Mouse (Mus musculus): ENCODE results near the gene Rgn. TPM values are rescaled to one million over a fixed set of nuclear protein-coding genes. Genes with fewer than 3 reads are reported as not detected.

The Rgn gene
- not detected in 2 replicates for polyA plus RNA-seq (2012)

DNA sequence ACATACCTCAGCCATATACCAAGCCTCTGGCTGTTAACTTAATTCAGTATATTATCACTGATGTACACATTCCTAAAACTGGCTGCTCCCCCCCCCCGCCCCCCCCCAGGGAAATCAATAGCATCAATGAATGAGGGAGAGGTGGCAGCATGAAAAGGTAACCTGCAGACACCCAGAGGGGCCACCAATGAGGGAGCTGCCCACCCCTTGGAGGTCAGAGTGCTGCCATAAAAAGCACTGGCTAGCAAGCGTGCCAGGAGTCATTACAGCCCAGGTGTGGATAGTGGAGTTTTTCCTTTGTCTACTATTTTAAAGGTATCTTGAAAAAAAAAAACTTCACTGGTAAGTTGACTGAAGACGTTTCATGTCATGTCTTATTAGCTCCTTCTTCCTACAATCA, at the start of gene Rgn:
Gene Rgn, plus strand, starts transcription at position 256 of the 400 bp plus-strand sequence.
- TF ChIP-seq GATA1 (IDR thresholded peaks at IDR 0.05; ENCODE audit: low read length), result no peak

DNA sequence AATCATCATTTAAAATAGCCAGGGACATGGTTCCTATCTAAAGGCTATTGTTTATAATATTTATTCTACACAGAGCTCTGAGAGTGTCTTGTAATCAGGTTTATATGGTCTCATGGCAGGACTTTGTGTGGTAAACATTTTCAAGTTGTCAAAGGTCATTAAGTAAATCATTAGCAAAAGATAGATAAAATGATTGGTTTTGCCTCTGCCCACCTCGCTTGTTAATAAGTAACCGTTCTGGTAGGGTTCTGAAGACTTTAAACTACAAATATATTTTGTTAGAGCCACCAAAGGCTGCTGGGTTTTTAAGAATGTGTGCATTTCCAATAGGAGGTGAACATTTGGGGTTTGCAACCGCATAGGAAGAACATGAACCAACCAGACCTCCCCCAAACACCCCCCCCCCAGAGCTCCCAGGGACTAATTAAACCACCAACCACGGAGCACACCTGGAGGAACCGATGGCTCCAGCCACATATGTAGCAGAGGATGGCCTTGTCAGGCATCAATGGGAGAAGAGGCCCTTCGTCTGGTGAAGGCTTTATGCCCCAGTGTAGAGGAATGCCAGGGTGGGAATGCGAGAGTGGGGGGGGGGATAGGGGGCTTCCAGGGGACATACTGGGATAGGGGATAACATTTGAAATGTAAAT, 29.2 kb upstream of the Rgn start:
- no peak for TF ChIP-seq GATA1 (IDR thresholded peaks at IDR 0.05; ENCODE audit: low read length)

DNA sequence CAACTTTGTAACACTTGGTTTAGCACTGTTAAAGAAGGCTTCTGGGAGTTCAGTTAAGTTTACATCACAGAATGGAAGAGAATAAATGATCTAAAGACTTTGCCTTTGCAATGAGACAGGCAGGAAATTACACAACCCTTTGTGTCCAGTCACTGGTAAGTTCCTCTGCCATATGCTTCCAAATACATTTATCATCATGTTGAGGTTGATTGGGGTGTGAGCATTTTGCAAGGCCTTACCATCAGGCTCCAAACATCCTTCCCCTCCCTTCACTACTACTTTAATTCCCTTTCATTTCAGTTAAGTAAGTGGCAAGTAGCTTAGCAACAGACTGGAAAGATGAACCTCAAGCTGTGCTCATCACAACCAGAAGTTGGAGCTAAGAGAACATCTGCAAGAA, 28.0 kb upstream of the Rgn start:
- TF ChIP-seq GATA1 (IDR thresholded peaks at IDR 0.05; ENCODE audit: low read length), result no peak

DNA sequence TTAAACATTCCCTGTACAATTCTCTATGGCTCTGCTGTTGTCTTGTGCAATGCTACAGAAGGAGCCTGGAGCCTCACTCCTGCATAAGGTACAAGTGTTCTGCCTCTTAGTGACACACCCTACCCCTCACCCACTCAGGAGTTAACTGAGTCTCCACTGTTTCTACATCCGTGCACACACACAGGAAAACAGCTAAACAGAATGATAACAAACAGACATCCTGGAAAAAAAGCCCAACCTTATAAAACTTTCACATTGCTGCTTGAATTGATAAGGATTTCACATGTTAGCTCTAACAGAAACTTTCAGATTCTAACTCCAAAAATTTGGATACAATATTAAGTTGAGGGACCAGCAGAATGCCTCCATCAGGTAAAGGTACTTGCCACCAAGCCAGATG, 17.0 kb upstream of the Rgn start:
- no peak for TF ChIP-seq GATA1 (IDR thresholded peaks at IDR 0.05; ENCODE audit: low read length)

DNA sequence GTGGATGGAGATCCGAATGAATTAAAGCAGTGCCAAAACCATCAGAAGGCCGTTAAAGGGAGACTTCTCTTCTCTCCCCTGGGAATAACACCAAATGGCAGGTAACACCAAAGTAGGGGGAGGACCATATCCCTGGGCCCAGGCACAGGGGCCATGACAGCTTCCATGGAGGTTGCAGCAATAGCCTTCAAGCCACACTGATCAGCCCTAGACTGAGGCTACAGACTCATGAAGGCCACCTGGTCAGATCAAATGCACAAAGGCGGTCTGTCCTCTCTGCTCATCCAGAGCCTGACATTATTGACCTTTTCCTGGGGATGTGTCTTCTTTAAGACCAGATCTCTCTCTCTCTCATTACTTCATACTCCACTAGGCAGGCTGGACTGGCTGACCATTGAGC, 5.7 kb upstream of the Rgn start:
- no peak for TF ChIP-seq GATA1 (IDR thresholded peaks at IDR 0.05; ENCODE audit: low read length)

DNA sequence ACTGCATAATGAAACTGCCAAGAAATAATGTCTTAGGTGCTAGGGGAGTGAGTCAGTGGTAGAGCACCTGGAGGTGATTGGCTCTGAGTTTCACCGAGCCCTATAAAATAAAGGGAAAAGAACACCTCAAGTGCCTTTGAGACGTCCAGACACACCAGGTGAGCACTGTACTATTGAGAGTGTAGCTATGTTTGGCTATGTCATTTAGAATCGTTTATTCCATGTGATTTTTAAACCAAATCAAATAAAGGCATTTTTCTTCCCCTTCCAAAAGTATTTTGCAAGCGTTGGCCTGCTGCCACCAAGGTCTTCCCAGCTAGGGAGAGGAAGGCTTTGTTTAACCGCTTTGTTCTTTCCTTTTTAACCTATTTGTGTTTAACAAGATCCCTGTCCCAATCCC, 2.0 kb upstream of the Rgn start:
- TF ChIP-seq GATA1 (IDR thresholded peaks at IDR 0.05; ENCODE audit: low read length), result no peak

DNA sequence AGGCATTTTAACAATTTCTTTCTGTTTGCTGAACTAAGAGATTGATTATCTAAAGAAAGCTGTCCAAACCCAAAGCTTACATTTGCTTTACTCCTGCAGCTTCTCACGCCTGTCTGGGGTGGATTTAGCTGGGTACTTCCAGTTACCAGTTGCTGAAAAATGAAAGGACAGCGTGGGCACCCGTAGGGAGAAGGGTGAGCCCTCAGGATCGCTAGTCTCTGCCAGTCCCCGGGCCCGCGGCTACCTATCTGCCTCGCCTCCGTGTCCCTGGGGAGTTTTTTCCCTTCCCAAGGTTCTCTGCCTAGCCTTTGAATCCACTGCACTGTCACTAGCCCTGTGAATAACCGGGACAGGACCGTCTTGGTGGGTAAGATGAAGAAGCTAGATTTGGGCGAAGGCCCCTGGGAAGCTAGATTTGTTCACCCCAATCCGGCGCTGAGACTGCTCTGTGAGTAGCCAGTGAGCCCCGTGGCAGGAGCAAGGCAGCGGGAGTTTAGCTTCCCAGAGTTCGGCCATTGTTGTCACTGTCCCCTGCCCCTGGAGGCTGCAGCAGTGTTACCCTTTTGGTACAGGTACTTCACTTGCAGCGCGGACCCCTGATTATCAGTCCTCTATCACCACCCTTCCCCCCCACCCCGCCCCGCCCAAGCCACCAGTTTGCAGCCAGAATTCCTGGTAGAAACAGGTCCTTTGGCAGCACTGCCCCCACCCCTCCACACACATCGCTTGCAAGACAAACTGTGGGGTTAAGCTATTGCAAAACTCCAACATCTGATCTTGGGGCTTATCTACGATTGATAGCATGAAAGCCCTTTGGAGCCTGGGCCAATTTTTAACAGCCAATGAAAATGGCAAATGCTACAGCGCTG, 1.3 kb upstream of the Rgn start:
- TF ChIP-seq GATA1 (IDR thresholded peaks at IDR 0.05; ENCODE audit: low read length), result no peak

DNA sequence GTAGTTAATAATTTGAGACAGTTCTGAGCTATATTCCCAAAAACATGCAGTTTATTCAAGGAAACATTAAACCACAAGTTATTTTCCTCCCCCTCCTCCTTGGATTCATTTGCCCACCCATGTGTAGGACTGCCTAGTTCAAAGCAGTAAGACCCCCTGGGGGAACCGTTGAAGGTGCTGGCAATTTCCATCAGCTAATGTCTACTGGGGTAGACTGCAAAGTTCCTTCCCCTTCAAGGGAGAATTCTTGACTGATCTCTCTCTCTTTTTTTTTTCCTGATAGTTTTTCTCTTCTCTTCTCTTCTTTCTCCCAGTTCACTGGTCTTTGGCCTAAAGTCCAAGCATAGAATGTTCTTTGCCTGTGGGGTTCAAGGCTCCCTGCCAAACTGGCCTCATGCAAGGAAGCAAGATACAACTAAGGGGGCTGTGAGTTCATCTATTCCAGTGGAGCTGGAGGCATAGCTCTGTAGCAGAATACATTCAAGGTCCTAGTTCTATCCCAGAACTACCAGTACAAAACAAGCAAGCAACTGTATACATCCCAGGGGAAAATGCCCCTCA, 627 bp upstream of the Rgn start:
- no peak for TF ChIP-seq GATA1 (IDR thresholded peaks at IDR 0.05; ENCODE audit: low read length)

DNA sequence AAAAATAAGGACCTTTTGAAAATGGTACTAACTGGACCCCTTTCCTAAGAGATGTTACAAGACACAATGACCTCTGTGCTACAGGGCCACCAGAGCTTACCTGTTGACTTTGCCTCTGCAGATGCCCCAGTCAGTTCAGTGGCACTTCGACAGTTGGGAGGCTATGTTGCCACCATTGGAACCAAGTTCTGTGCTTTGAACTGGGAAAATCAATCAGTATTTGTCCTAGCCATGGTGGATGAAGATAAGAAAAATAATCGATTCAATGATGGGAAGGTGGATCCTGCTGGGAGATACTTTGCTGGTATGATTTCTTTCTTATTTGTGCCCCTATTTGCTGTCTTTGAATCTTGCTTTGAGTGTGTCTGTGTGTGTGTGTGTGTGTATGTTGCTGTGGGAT, 2.6 kb downstream of the Rgn start:
- no peak for TF ChIP-seq GATA1 (IDR thresholded peaks at IDR 0.05; ENCODE audit: low read length)

DNA sequence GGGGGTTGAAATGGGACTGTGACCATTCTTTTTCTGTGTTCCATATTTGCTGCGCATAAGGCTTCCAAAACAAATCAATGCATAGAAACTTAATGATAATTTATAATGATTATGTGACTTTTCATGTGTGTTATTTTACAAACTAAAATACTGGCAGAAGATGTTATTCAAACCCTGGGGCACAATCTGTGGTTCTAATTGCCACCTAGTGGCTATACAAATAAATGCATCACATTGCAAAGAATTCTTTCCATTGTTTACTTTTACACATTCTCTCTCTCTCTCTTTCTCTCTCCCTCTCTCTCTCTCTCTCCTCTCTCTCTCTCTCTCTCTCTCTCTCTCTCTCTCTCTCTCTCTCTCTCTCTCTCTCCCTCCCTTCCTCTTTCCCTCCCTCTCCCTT, 12.3 kb downstream of the Rgn start:
- no peak for TF ChIP-seq GATA1 (IDR thresholded peaks at IDR 0.05; ENCODE audit: low read length)

DNA sequence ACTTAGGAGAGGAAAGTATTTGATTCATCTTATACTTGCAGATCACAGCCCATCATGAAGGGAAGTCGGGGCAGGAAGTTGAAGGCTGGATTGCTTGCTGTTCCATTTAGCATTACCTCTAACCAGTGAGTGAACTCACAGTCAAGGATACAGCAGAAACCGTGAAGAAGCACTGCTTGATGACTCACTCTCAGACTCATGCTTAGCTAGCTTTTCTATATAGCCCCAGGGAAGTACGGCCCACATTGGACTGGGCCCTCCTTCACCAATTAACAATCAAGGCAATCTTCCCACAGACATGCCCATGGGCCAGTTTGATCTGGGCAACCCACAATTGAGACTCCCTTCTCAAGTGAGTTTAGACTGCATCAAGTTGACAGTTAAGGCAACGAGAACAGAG, 14.4 kb downstream of the Rgn start:
- no peak for TF ChIP-seq GATA1 (IDR thresholded peaks at IDR 0.05; ENCODE audit: low read length)

DNA sequence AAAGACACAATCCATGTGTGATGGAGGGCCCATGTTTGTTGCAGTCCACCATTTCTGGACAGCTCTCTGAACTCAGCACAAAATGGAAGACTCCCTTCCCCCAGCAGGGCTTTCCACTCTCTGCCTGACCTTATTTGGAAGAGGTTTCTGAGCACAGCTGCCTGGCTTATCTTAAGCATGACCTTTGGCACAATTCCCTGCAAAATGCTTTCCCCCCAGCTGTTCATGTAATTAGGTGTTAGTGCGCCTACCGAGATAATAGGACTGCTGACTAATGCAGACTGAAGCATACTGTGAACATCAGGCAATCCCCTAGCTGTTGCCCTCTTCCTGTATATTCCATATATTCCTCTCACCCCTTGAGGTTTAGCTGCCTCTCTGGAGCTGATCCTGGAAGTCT, 21.4 kb downstream of the Rgn start:
- peak; percentile 27 for TF ChIP-seq GATA1 (IDR thresholded peaks at IDR 0.05; ENCODE audit: low read length)

DNA sequence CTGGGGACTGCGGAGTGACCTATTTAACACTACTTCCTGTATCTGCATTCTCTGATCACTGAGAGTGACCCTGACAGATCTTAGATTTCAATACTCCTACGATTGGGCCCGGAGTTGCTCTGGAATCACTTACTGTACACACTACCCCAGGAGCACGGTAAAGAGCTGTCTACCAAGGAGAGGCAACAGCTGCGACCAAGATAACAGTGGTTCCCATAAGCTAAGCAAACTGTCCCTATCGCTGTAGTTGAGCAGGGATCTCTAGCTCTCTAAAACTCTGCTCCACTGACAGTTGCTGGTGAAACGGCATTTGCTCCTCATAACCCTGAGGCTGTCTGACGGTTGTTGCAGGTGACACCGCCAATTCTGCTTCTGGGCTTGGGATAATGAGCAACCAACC, 23.1 kb downstream of the Rgn start:
- TF ChIP-seq GATA1 (IDR thresholded peaks at IDR 0.05; ENCODE audit: low read length), result no peak

DNA sequence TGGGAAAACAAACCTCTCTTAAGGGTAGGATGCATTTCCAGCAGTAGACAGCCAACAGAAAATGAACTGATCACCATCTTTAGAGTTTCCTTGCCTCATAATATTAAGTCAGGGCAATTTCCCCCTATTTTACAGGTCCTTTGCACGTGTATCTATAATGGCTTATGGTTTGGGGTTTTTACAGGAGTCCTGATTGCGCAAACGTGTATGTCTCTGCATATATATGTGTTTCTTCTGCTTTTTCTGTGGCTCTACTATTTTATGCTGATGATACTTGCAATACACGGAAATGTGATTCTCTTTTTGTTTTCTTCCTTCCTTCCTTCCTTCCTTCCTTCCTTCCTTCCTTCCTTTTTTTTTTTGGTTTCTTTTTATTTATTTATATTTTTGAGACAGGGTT, 24.3 kb downstream of the Rgn start:
- TF ChIP-seq GATA1 (IDR thresholded peaks at IDR 0.05; ENCODE audit: low read length), result no peak

DNA sequence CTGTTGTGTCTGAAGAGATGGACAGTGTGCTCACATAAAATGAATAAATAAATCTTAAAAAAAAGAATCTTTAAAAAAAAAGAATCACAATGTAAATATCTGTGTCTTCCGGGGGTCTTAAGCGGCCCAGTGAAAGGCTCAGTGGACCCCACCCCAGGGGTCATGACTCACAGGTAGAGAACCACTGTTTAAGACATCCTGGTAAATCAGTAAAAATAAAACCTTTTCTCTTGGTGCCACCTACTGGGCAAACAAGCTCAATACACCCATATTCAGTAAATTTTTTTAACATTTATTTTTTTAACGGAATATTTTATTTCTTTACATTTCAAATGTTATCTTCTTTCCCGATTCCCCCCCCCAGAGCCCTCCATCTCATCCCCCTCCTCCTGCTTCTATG, 38.4 kb downstream of the Rgn start:
- no peak for TF ChIP-seq GATA1 (IDR thresholded peaks at IDR 0.05; ENCODE audit: low read length)

DNA sequence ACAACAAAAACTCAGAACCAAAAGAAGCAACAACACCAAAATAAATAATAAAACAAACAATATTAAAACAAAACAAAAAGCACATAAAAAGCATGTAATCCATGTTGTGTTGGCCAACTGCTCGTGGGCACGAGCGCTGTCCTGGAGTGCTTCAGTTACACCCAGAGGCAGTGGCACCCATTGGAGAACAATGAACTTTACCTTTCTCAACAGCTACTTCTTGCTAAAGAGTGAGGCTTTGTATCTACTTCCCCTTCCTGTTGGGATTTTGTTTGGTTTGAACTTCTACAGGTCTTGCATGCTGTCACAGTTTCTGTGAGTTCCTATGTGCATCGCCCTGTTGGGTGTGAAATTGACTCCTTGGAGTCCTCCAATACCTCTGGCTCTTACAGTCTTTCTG, 58.9 kb downstream of the Rgn start:
- TF ChIP-seq GATA1 (IDR thresholded peaks at IDR 0.05; ENCODE audit: low read length), result no peak

Other genes starting within 250 kb of the Rgn start
- gene Rp2, start 185.3 kb upstream of the Rgn start, polyA plus RNA-seq (2012), result 2.6 and 3.1 TPM in 2 replicates
- 0.63 and 0.76 TPM in 2 replicates for gene Jade3, start 124.1 kb upstream of the Rgn start, polyA plus RNA-seq (2012)
- gene Rbm10, start 67.7 kb downstream of the Rgn start, polyA plus RNA-seq (2012), result 15.0 and 19.1 TPM in 2 replicates
- 440 and 744 TPM in 2 replicates for gene Ndufb11, start 67.8 kb downstream of the Rgn start, polyA plus RNA-seq (2012)
- 205 and 213 TPM in 2 replicates for gene Uba1, start 108.5 kb downstream of the Rgn start, polyA plus RNA-seq (2012)
- 90.8 and 112 TPM in 2 replicates for gene Cdk16, start 138.2 kb downstream of the Rgn start, polyA plus RNA-seq (2012)
- 10.1 and 10.8 TPM in 2 replicates for gene Usp11, start 154.1 kb downstream of the Rgn start, polyA plus RNA-seq (2012)
- 12.7 and 47.6 TPM in 2 replicates for gene Araf, start 248.0 kb downstream of the Rgn start, polyA plus RNA-seq (2012)